Mouse (Mus musculus): ENCODE data around the gene Syf2. TPM values are rescaled to one million over a fixed set of nuclear protein-coding genes. Genes with fewer than 3 reads are reported as not detected.
A peak's percentile ranks its signal among the peaks of the same experiment; 100 is the strongest.

Syf2 gene
- total and polyA plus RNA-seq, 3 experiments = 24.9 to 61.1 (median 48.7) TPM

- H3K9ac ChIP-seq (ENCODE audit: low read depth, low read length) = no peak overlapping the region
- DNase-seq = no peak
- H3K36me3 ChIP-seq (ENCODE audit: control insufficient read depth, insufficient read depth, low read length) = no peaks in the 10 kb centered on the region
- H3K27ac ChIP-seq = no peak overlapping the region
- no peaks in the 10 kb centered on the region for H3K79me2 ChIP-seq (replicated peaks; ENCODE audit: control insufficient read depth, insufficient read depth, low read length)
- TF ChIP-seq EP300 (IDR thresholded peaks at IDR 0.05; ENCODE audit: insufficient read depth, low read depth, low read length) (no peak), CTCF (IDR thresholded peaks at IDR 0.05) (no peak), POLR2A (IDR thresholded peaks at IDR 0.05; ENCODE audit: insufficient read depth, low read depth, low read length) (no peak)
- 47% methylated on average over 5 of the region's 5 CpGs for WGBS
- no peaks in the 10 kb centered on the region; the same call in 1 of the 2 replicates for H3K4me1 ChIP-seq (ENCODE audit: control insufficient read depth, insufficient read depth, low read length)
- H3K4me3 ChIP-seq = no peak overlapping the region
- no peaks in the 10 kb centered on the region for H3K27me3 ChIP-seq (ENCODE audit: control insufficient read depth, insufficient read depth, low read length)
- intact Hi-C loops (cut with DNase I) = no loop called here
Observed at GRCm38 (mm10) chr4:134983136-134983535, 52.4 kb downstream of the Syf2 start.

- TF ChIP-seq EP300 (IDR thresholded peaks at IDR 0.05; ENCODE audit: insufficient read depth, low read depth, low read length) (no peak), CTCF (IDR thresholded peaks at IDR 0.05) (peak; percentile 57)
- intact Hi-C loops (cut with DNase I) = no loop called here
- Histone ChIP-seq H3K4me1 (ENCODE audit: control insufficient read depth, insufficient read depth, low read length) (no peaks in the 10 kb centered on the region; the same call in 1 of the 2 replicates), H3K4me3 (no peak overlapping the region), H3K27me3 (ENCODE audit: control insufficient read depth, insufficient read depth, low read length) (no peaks in the 10 kb centered on the region), H3K36me3 (ENCODE audit: control insufficient read depth, insufficient read depth, low read length) (no peaks in the 10 kb centered on the region), H3K79me2 (replicated peaks; ENCODE audit: control insufficient read depth, insufficient read depth, low read length) (no peaks in the 10 kb centered on the region), H3K27ac (no peak overlapping the region), H3K9ac (ENCODE audit: low read depth, low read length) (no peak overlapping the region)
- 69% methylated on average over 3 of the region's 3 CpGs for WGBS
- no peak for DNase-seq
Observed at GRCm38 (mm10) chr4:134984555-134984954, 53.9 kb downstream of the Syf2 start.

- Histone ChIP-seq H3K4me1 (ENCODE audit: control insufficient read depth, insufficient read depth, low read length) (no peaks in the 10 kb centered on the region; the same call in 1 of the 2 replicates), H3K27me3 (ENCODE audit: control insufficient read depth, insufficient read depth, low read length) (no peaks in the 10 kb centered on the region), H3K9ac (ENCODE audit: low read depth, low read length) (no peak overlapping the region), H3K79me2 (replicated peaks; ENCODE audit: control insufficient read depth, insufficient read depth, low read length) (no peaks in the 10 kb centered on the region), H3K27ac (no peak overlapping the region), H3K36me3 (ENCODE audit: control insufficient read depth, insufficient read depth, low read length) (no peaks in the 10 kb centered on the region), H3K4me3 (no peak overlapping the region)
- 71% methylated on average over 11 of the region's 11 CpGs for WGBS
- DNase-seq = no peak
- TF ChIP-seq CTCF (IDR thresholded peaks at IDR 0.05) = no peak
- no peak for TF ChIP-seq POLR2A (IDR thresholded peaks at IDR 0.05; ENCODE audit: insufficient read depth, low read depth, low read length)
- intact Hi-C loops (cut with DNase I) = no loop called here
Observed at GRCm38 (mm10) chr4:134985626-134986335, 55.1 kb downstream of the Syf2 start.

GRCm38 (mm10) chr4:134986336-134986635, 55.6 kb downstream of the Syf2 start:
- TF ChIP-seq CTCF (IDR thresholded peaks at IDR 0.05) (no peak), POLR2A (IDR thresholded peaks at IDR 0.05; ENCODE audit: insufficient read depth, low read depth, low read length) (no peak), EP300 (IDR thresholded peaks at IDR 0.05; ENCODE audit: insufficient read depth, low read depth, low read length) (no peak)

GRCm38 (mm10) chr4:134986963-134987362, 56.3 kb downstream of the Syf2 start:
- no peaks in the 10 kb centered on the region for H3K79me2 ChIP-seq (replicated peaks; ENCODE audit: control insufficient read depth, insufficient read depth, low read length)
- H3K36me3 ChIP-seq (ENCODE audit: control insufficient read depth, insufficient read depth, low read length) = no peaks in the 10 kb centered on the region
- no peak overlapping the region for H3K9ac ChIP-seq (ENCODE audit: low read depth, low read length)
- no peak overlapping the region for H3K4me3 ChIP-seq
- no peaks in the 10 kb centered on the region; the same call in 1 of the 2 replicates for H3K4me1 ChIP-seq (ENCODE audit: control insufficient read depth, insufficient read depth, low read length)
- 79% methylated on average over 3 of the region's 3 CpGs for WGBS
- intact Hi-C loops (cut with DNase I) = no loop called here
- no peak overlapping the region for H3K27ac ChIP-seq
- H3K27me3 ChIP-seq (ENCODE audit: control insufficient read depth, insufficient read depth, low read length) = no peaks in the 10 kb centered on the region
- no peak for DNase-seq
- no peak for TF ChIP-seq POLR2A (IDR thresholded peaks at IDR 0.05; ENCODE audit: insufficient read depth, low read depth, low read length)

More at GRCm38 (mm10) chr4:134986336-134986635, 55.6 kb downstream of the Syf2 start:
- Histone ChIP-seq H3K27me3 (ENCODE audit: control insufficient read depth, insufficient read depth, low read length) (no peaks in the 10 kb centered on the region), H3K9ac (ENCODE audit: low read depth, low read length) (no peak overlapping the region), H3K79me2 (replicated peaks; ENCODE audit: control insufficient read depth, insufficient read depth, low read length) (no peaks in the 10 kb centered on the region), H3K36me3 (ENCODE audit: control insufficient read depth, insufficient read depth, low read length) (no peaks in the 10 kb centered on the region), H3K4me1 (ENCODE audit: control insufficient read depth, insufficient read depth, low read length) (no peaks in the 10 kb centered on the region; the same call in 1 of the 2 replicates), H3K4me3 (no peak overlapping the region), H3K27ac (no peak overlapping the region)
- whole genome bisulfite sequencing = 37% methylated on average over 4 of the region's 4 CpGs
- intact Hi-C loops (cut with DNase I) = no loop called here
- peak in 1 of 2 experiments; percentile 17 for DNase-seq

Other genes with a start within 250 kb of the Syf2 start
- gene Man1c1, start 226.6 kb upstream of the Syf2 start, total RNA-seq (2021) = 10 to 100 TPM; 24.8 to 28.4 TPM
- 14.1 and 17.6 TPM in 2 replicates for gene Man1c1, start 226.6 kb upstream of the Syf2 start, polyA plus RNA-seq (2012; rRNA removed)
- gene Ldlrap1, start 162.9 kb upstream of the Syf2 start, total RNA-seq (2021) = 10 to 100 TPM; 11.5 to 12.6 TPM
- gene Ldlrap1, start 162.9 kb upstream of the Syf2 start, polyA plus RNA-seq (2012; rRNA removed) = 12.4 and 14.1 TPM in 2 replicates
- 10 to 100 TPM; 16.9 to 23.4 TPM for gene Maco1, start 77.6 kb upstream of the Syf2 start, total RNA-seq (2021)
- gene Maco1, start 77.6 kb upstream of the Syf2 start, polyA plus RNA-seq (2012; rRNA removed) = 5.5 and 9.2 TPM in 2 replicates
- 1 to 10 TPM; 3.2 to 5.7 TPM for gene Rhd, start 66.4 kb upstream of the Syf2 start, total RNA-seq (2021)
- gene Rhd, start 66.4 kb upstream of the Syf2 start, polyA plus RNA-seq (2012; rRNA removed) = 5.8 and 6.0 TPM in 2 replicates
- gene Tmem50a, start 15.9 kb upstream of the Syf2 start, total RNA-seq (2021) = 10 to 100 TPM; 59.3 to 69.2 TPM
- gene Tmem50a, start 15.9 kb upstream of the Syf2 start, polyA plus RNA-seq (2012; rRNA removed) = 81.8 and 106 TPM in 2 replicates
- gene Rsrp1, start 7.3 kb upstream of the Syf2 start, total RNA-seq (2021) = 100 to 1,000 TPM; 137 to 175 TPM
- gene Rsrp1, start 7.3 kb upstream of the Syf2 start, polyA plus RNA-seq (2012; rRNA removed) = 192 TPM in 2 replicates
- gene Runx3, start 189.8 kb downstream of the Syf2 start, total RNA-seq (2021) = 1 to 10 TPM in 1 of 2 experiments, under 1 TPM in 1; 0.97 to 1.2 TPM
- gene Runx3, start 189.8 kb downstream of the Syf2 start, polyA plus RNA-seq (2012; rRNA removed) = 0.15 and 0.39 TPM in 2 replicates

Measured in heart, adult 2 months (tissue).